Mouse (Mus musculus): Measurements from ENCODE around the gene Adcy5.

Gene Adcy5

DNA sequence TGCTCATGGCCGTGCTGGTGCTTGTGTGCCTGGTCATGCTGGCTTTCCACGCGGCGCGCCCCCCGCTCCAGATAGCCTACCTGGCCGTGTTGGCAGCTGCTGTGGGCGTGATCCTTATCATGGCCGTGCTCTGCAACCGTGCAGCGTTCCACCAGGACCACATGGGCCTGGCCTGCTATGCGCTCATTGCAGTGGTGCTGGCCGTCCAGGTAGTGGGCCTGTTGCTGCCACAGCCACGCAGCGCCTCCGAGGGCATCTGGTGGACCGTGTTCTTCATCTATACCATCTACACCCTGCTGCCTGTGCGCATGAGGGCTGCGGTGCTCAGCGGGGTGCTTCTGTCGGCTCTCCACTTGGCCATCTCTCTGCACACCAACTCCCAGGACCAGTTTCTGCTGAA lies 2.2 kb downstream of the Adcy5 start:
- DNase-seq = no peak

DNA sequence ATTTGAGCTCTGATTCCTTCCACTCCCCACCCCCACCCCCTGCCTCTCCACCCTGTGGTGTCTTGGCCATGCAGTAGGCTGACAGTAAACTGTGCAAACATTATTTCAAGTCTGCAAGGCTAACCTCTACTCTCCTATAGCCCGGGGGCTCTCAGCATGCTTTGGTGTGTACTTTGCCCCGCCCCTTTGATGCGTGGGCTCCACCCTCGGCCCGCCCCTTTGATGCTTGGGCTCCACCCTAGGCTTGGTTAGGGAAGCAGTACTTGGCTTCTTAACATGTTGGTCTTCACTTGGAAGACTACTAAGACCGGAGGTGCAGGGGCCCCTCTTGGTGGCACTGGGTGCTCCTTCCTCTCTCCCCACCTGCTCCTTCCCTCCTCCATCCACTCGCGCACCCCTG lies 4.9 kb downstream of the Adcy5 start:
- DNase-seq = no peak

GRCm38 (mm10) chr16:35159991-35160390 lies 5.3 kb downstream of the Adcy5 start:
- no peak for DNase-seq

DNA sequence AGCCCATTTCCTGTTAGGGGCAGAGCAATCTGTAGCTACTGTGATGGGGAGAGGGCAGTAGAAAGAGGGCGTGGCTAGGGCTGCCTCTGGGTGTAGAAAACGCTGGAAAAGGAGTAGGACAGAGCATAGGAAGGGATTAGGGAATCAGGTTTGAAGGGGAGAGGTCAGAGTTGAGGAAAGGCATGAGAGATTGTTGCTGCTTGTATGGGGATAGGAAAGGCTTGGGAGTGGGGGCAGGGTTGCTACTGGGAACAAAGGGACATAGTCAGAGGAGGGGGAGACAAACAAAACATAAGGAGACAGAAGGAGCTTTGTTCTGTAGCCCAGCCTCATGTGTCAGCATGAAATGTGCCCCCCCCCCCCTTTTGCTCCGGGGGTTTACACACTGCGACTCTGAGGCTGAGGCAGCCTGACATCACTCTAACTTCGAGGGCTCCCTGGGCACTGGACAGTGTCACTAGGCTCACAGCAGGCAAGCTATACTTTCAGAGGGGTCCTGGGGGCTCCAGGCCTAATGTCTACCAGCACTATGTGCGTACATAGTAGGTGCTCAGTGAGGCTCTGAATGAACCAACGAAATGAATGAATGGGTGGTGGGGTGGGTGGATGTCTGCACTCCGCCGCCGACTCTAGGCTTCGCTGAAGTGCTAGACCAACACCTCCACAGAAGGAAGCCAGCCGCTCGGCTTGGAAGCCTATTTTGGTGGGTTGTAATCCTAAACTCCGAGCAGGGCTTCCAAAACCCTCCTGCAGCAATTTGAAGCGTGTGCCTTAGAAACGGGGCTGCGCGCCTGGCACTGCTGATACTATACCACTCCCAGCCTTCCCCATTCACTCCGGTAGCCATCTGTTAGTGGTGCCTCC lies 9.9 kb downstream of the Adcy5 start:
- no peak for DNase-seq

DNA sequence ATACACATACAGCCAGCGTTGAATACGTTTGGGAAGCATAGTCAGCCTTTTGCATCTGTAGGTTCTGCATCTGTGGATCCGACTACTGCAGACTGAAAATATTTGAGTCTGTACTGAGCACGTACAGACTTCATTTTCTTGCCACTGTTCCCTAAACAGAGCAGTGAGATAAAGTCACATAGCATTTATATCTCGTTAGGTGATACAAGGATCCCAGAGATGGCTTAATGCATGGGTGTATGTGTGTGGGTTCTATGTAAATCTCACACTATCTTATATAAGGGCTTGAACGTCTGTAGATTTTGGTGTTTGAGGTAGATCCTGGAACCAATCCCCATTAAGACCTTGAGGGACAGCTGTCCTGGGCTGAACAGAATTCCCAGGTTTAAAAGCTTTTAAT lies 10.7 kb downstream of the Adcy5 start:
- DNase-seq = no peak

DNA sequence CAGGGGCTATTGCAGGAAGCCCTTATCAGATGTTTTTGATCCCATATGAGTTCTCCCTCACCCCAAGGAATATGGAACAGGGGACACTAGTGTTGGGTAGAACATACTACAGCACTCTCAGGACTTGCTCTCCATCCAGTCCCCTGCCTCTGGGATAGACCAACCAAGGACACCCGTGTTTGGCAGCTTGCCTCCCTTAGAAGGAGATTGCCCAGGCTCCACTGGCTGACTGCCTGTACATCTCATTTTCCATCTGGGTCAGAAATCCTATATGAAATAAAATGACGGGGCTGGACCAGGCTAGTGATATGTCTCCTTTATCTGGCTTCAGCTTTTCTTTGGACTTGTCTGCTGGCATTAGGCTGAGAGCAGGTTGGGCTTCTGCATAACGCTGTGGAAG lies 11.1 kb downstream of the Adcy5 start:
- DNase-seq = no peak

- no peak for DNase-seq
Measured at GRCm38 (mm10) chr16:35169431-35169830, 14.8 kb downstream of the Adcy5 start.

DNA sequence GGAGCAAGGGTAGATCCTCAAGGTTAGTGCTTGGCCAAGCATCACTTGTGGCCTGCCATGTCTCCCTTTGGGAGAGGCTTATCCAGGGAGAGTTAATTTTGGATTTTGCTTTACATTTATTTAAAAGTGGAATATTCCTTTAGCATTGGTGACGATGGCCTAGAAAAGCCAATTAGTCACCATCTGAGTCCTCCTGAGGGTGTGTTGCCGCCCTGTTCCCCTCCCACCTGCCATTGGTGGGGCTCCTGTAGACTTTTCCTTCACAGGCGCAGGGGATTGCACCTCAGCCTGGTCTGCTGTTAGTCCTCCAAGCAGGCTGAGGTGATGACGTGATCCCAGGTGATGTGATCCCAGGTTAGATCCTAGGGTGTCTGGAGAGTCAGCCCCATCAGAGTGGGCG lies 17.5 kb downstream of the Adcy5 start:
- no peak for DNase-seq

DNA sequence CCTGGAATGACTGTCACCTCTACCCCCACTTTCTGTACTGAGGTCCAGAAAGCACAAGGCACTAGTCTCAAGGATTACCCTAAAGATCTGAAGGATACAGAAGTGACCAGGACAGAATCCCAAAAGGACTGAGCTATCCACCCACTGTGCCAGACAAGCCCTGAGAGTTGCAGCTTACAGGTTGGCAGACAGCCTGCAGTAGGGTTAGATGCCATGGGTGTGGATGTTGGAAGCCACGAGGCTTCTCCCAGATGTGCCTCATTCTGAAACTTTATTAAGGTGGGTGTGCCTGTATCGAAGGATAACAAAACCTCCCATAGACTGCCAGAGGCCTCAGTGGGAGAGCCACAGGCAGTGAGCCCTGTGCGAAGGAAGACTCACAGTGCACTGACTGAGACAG lies 23.8 kb downstream of the Adcy5 start:
- DNase-seq = no peak

DNA sequence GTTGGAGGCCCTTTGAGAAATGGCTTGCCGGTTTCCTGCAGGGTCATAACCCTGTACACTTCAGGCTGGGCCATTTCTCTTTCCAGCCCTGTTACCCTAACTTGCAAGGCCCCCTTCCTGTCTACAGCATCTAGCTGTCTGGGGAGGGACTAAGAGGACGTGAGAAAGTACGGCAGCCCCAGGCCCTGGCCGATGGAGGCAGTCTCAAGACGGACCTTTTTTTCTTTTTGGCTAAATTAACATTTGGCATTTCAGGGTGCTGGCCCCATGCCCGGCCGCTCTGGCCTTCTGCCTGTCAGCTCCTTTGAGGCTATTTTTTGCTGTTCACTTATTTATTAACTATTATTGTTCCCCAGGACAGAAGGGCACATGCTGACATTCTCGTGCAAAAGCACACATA lies 24.4 kb downstream of the Adcy5 start:
- DNase-seq = peak in 1 of 2 experiments; percentile 6

GRCm38 (mm10) chr16:35183161-35183560 lies 28.5 kb downstream of the Adcy5 start:
- DNase-seq = no peak

DNA sequence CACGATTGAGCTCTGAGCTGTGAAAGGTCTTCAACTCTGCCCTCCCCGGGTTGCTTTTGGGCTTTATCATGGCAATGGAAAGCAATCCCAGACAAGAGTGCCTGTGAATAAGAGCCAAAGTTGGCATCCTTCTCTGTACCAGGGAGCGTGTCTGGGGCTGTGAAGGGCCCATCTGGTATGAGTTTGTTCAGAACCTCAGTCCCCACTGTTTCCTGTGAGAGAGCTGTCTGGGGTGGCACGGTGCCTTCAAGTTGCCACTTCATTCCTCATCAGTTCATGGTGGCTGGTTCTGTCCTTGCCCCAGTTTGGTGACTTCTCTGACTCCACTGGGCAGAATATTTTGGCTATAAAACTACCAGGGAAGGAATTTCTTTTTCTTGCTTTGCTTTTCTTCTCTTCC lies 33.4 kb downstream of the Adcy5 start:
- no peak for DNase-seq

GRCm38 (mm10) chr16:35189420-35190141 lies 34.9 kb downstream of the Adcy5 start:
- DNase-seq = no peak

DNA sequence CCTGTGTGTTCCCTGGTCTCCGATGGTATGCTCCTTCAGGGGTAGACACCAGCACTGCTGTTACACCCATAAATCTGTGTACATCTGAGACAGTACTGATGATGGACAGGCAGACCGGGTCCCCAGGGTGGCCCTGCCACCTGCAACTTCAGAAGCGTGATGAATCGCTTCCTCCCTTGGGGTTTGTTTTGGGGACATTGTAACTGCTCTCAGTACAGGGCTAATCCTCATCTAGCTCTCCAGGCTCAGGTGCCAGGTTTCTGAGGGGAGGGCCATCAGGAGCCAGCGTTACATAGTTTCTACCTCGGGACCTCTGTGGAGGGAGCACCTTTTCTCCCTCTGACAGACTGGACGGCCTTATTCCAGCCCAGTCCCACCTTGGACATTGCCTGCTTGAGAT lies 36.1 kb downstream of the Adcy5 start:
- DNase-seq = no peak

DNA sequence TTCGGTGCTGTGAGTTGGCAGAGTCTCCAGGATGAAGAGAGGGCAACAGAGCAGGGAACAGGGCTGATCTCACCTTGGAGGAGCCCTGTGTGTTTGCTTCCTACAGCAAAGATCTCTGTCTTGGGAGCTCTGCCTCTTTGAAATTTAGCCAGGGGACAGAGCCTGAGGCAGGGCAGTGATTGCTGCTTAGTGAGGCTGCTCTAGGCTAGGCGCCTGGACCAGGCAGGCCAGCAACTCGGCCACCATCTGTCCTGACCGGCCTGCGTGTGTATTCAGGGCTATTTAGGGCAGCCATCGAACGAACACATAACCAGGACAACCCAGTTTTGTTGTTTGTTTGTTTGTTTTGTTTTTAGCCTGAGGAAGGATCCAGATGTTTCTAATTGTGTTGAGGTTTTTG lies 36.6 kb downstream of the Adcy5 start:
- no peak for DNase-seq

- DNase-seq = no peak
Measured at GRCm38 (mm10) chr16:35192471-35192870, 37.8 kb downstream of the Adcy5 start.

DNA sequence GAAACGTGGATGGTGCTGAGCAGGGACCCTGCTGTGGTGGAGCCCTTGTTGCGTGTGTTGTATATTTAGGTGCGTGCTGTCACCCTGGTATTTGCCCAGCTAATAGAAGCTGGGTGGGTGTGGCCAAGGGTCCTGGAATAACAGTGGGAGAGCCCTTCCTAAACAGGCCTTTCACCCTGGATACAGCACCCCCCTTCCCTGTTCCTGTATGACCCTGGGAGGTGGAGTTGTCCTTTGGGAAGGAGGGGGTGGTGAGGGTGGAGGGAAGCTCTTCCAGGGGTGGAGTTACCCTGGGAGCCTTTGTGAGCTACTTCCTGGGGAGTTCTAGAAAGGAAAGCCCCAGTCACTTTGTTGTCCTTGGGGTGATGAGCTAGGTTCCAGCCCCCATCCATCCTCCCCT lies 38.7 kb downstream of the Adcy5 start:
- DNase-seq = no peak

DNA sequence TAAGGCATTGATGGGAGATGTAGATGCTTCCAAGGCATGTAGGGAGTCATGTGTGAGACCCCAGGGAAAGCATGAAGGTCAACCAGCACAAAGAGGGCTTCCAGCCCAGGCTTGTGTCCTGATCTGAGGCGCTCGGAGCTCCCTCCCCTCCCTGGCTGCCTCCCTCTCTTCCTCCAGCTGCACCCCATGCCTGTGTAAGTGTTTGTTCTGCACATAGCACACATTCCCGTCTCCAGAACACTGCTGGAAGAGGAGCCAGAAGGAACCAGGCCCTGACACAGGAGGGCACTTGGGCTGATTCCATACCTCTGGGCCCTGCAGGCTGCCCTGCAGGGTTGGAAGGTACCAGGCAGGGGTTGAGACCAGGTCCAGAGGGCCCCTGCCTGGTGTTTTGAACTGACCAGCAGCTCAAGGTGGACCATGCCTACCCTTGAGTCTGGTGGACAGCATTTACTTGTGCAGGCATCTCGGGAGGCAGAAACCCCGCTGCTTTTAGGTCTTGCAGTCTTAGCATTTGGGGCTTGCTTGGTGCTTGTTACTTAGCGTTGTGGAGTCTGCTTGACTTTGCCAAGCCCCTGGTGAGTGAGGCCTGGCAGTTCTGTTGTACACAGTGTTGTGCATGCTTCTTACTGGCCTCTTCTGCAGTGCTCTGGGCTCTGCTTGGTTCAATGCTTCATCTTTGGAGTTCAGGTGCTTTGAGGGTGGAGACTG lies 45.2 kb downstream of the Adcy5 start:
- DNase-seq = no peak

DNA sequence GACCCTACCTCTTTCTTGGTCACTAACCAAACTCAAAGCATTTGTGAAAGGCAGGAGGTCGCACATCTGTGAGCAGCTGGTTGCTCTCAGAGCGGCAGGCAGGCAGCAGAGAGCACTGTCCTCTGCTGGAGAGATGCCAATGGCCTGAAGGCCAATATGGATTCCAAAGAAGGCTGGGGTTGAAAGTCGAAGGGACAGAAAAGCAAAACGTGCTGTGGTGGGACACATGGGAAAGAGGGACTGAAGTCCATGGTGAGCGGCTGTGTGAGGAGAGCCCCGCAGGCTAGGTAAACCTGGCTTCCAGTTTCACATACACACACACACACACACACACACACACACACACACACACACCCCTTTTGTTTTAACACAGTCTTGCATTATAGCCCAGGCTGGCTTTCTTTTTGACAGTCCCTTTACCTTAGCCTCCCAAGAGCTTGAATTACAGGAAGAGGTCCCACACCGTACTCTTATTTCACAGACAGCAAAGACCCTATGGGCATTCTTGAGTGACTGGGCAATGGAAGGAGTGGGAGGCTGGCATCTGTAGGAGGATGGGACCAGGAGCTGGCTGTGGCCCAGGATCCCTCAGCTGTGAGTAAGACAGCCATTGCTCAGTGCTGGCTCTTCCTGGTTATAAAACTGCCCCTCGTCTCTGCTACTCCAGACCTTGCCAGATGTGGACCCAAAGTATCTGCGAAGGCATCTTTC lies 45.9 kb downstream of the Adcy5 start:
- DNase-seq = no peak

GRCm38 (mm10) chr16:35201281-35201680 lies 46.6 kb downstream of the Adcy5 start:
- DNase-seq = no peak

GRCm38 (mm10) chr16:35203511-35203910 lies 48.8 kb downstream of the Adcy5 start:
- no peak for DNase-seq

DNA sequence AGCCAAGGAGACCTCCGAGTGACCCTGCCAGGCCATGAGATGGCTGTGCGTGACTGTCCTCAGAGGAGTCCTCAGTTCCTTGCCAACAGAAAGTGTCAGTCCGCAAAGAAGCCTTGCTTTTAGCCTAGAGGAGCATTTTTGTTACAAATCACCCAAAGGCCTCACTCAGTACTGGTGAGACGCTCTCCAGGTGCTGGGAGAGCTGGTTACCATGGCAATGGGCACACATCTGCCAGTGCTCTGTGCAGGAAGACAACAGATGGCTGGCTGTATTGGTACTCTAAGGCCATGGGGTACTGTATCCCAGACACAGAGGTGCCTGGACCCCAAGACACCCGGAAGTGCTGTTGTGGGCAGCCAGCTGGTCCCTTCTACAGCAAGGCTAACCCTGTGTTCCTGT lies 51.0 kb downstream of the Adcy5 start:
- DNase-seq = no peak

- no peak for DNase-seq
Measured at GRCm38 (mm10) chr16:35206426-35206825, 51.7 kb downstream of the Adcy5 start.
